Mouse (Mus musculus): ENCODE results near the gene Pcnx2. TPM values are rescaled to one million over a fixed set of nuclear protein-coding genes. Genes with fewer than 3 reads are reported as not detected.

Gene Pcnx2
- total and polyA plus RNA-seq, 3 experiments: not detected

DNA sequence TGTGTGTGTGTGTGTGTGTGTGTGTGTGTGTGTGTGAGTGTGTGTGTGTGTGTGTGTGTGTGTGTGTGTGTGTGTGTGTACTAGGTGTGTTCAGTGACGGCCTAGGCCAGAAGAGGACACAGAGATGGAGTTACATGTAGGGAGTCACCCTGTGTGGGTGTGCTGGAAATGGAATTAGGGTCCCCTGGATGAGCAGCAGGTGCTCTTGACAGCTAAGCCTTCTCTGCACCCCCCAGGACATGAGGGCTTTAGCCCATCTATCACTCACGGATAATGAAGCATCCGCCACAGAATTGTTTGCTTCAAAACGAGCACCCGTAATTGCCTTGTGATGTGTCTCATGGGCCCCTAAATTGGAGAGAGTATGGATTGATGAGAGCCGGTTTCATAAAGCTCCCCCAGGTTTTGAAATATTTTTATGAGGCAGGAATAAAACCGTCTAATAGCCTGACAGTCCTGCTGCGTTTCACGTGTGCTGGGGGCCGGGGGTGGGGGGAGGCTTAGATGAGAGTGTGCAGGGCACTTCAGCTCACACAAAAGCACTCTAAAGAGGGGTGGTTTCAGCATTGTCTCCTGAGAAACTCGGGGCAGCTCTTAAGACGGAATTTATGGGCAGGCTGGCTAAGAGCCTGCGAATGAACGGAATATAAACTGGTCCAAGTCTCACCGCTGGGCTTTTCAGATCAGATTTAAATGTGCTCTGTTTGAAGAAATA lies 54.8 kb downstream of the Pcnx2 start:
- dilution Hi-C loops (cut with MboI; ENCODE audit: extremely low pct_ligation_motif_present, extremely low pct_unique_long_range_greater_than_20kb, low sequenced_read_pairs): no loop called here
- H3K4me1 ChIP-seq (ENCODE audit: control insufficient read depth in 1 of 2, insufficient read depth in 2 of 2): peaks cover 8% of the 10 kb centered on the region in 2 experiments; a peak in 3 of 4 replicates
- H3K27me3 ChIP-seq (replicated peaks): no peaks in the 10 kb centered on the region
- H3K9me3 ChIP-seq (replicated peaks; ENCODE audit: low read length): no peaks in the 10 kb centered on the region
- no peak overlapping the region for H3K27ac ChIP-seq (ENCODE audit: insufficient read depth, low read depth)
- TF ChIP-seq RCOR1 (conservative IDR thresholded peaks at IDR 0.05; ENCODE audit: low read depth, low read length): no peak
- no peak for TF ChIP-seq ELF1 (IDR thresholded peaks at IDR 0.05; ENCODE audit: low read depth, low read length)
- no peak for TF ChIP-seq POLR2AphosphoS2 (IDR thresholded peaks at IDR 0.05; ENCODE audit: low read depth, low read length)
- no peak for TF ChIP-seq MXI1 (IDR thresholded peaks at IDR 0.05; ENCODE audit: low read depth, low read length)
- no peak for TF ChIP-seq ETS1 (conservative IDR thresholded peaks at IDR 0.05; ENCODE audit: low read depth, low read length)
- no peak for TF ChIP-seq MAX (IDR thresholded peaks at IDR 0.05; ENCODE audit: low read length)
- TF ChIP-seq POLR2A (IDR thresholded peaks at IDR 0.05; ENCODE audit: low read depth, low read length): no peak
- no peak for TF ChIP-seq USF1 (IDR thresholded peaks at IDR 0.05; ENCODE audit: low read depth, low read length)
- TF ChIP-seq ZNF384 (IDR thresholded peaks at IDR 0.05; ENCODE audit: low read depth, low read length): no peak
- no peak for TF ChIP-seq ZKSCAN1 (IDR thresholded peaks at IDR 0.05; ENCODE audit: borderline replicate concordance, low read depth, low read length)
- TF ChIP-seq CTCF (conservative IDR thresholded peaks at IDR 0.05 in 1 of 2, IDR thresholded peaks at IDR 0.05 in 1 of 2; ENCODE audit: low read depth in 2 of 2, low read length in 2 of 2): no peak
- no peak overlapping the region for H3K4me2 ChIP-seq (ENCODE audit: insufficient read depth, low read depth, poor library complexity, severe bottlenecking)
- DNase-seq (ENCODE audit: extremely low read depth): no peak
- no peak overlapping the region for H3K9ac ChIP-seq (ENCODE audit: insufficient read depth, low read depth)
- no peak overlapping the region for H3K4me3 ChIP-seq (replicated peaks in 1 of 3; ENCODE audit: low read depth in 2 of 3, low read length in 2 of 3, poor library complexity in 1 of 3)
- no peaks in the 10 kb centered on the region for H3K79me2 ChIP-seq (replicated peaks; ENCODE audit: control insufficient read depth, extremely low read depth, insufficient read depth, poor library complexity, severe bottlenecking)
- in situ Hi-C loops (cut with MboI; ENCODE audit: low pct_ligation_motif_present, low pct_unique_long_range_greater_than_20kb, low sequenced_read_pairs): no loop called here
- no peaks in the 10 kb centered on the region for H3K36me3 ChIP-seq (replicated peaks in 1 of 2; ENCODE audit: control insufficient read depth in 1 of 2, insufficient read depth in 1 of 2, low read length in 1 of 2)

DNA sequence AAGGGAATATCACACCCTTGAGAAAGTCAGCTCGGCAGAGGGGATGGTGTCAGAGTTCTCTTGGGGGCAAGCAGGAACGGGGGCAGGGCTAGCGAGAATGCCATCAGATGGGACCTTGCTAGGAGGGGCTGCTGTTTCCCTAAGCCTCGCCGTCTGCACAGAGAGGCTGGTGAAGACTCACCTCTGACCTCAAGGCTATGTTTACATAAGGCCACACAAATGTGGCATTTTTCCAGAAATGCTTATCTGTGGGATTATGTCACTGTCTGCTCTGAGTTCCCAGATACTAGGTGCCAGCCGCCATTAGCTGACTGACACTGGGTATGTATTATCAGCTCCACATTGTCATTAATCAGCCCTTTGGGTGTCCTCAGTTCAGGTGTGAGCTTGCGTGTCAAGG lies 56.0 kb downstream of the Pcnx2 start:
- dilution Hi-C loops (cut with MboI; ENCODE audit: extremely low pct_ligation_motif_present, extremely low pct_unique_long_range_greater_than_20kb, low sequenced_read_pairs): no loop called here
- in situ Hi-C loops (cut with MboI; ENCODE audit: low pct_ligation_motif_present, low pct_unique_long_range_greater_than_20kb, low sequenced_read_pairs): no loop called here
- peaks cover 0 to 8% of the 10 kb centered on the region in 2 experiments; a peak in 2 of 4 replicates for H3K4me1 ChIP-seq (ENCODE audit: control insufficient read depth in 1 of 2, insufficient read depth in 2 of 2)
- H3K27me3 ChIP-seq (replicated peaks): no peaks in the 10 kb centered on the region
- H3K4me3 ChIP-seq (replicated peaks in 1 of 3; ENCODE audit: low read depth in 2 of 3, low read length in 2 of 3, poor library complexity in 1 of 3): no peak overlapping the region
- TF ChIP-seq MYC (IDR thresholded peaks at IDR 0.05; ENCODE audit: low read depth, low read length) (no peak), RAD21 (IDR thresholded peaks at IDR 0.05; ENCODE audit: low read depth, low read length) (no peak), ETS1 (conservative IDR thresholded peaks at IDR 0.05; ENCODE audit: low read depth, low read length) (no peak), ZNF384 (IDR thresholded peaks at IDR 0.05; ENCODE audit: low read depth, low read length) (no peak), CHD2 (IDR thresholded peaks at IDR 0.05; ENCODE audit: low read length) (no peak), POLR2AphosphoS2 (IDR thresholded peaks at IDR 0.05; ENCODE audit: low read depth, low read length) (no peak), ZC3H11A (IDR thresholded peaks at IDR 0.05; ENCODE audit: low read depth, low read length) (no peak), MAZ (IDR thresholded peaks at IDR 0.05; ENCODE audit: low read depth, low read length) (no peak), E2F4 (IDR thresholded peaks at IDR 0.05; ENCODE audit: insufficient replicate concordance, low read depth, low read length) (no peak), ZKSCAN1 (IDR thresholded peaks at IDR 0.05; ENCODE audit: borderline replicate concordance, low read depth, low read length) (no peak), MXI1 (IDR thresholded peaks at IDR 0.05; ENCODE audit: low read depth, low read length) (no peak), IRF4 (IDR thresholded peaks at IDR 0.05; ENCODE audit: low read depth, low read length) (no peak), POLR2A (IDR thresholded peaks at IDR 0.05; ENCODE audit: low read depth, low read length) (no peak), USF2 (conservative IDR thresholded peaks at IDR 0.05; ENCODE audit: low read depth, low read length) (no peak), NRF1 (IDR thresholded peaks at IDR 0.05; ENCODE audit: low read depth, low read length) (no peak)
- no peak overlapping the region for H3K4me2 ChIP-seq (ENCODE audit: insufficient read depth, low read depth, poor library complexity, severe bottlenecking)
- no peaks in the 10 kb centered on the region for H3K36me3 ChIP-seq (replicated peaks in 1 of 2; ENCODE audit: control insufficient read depth in 1 of 2, insufficient read depth in 1 of 2, low read length in 1 of 2)
- H3K79me2 ChIP-seq (replicated peaks; ENCODE audit: control insufficient read depth, extremely low read depth, insufficient read depth, poor library complexity, severe bottlenecking): no peaks in the 10 kb centered on the region
- no peak overlapping the region for H3K27ac ChIP-seq (ENCODE audit: insufficient read depth, low read depth)
- no peak for DNase-seq (ENCODE audit: extremely low read depth)
- no peak overlapping the region for H3K9ac ChIP-seq (ENCODE audit: insufficient read depth, low read depth)
- H3K9me3 ChIP-seq (replicated peaks; ENCODE audit: low read length): no peaks in the 10 kb centered on the region
